Mouse (Mus musculus): ENCODE results near the gene Pex1. TPM values are rescaled to one million over a fixed set of nuclear protein-coding genes. Genes with fewer than 3 reads are reported as not detected.
A peak's percentile ranks its signal among the peaks of the same experiment; 100 is the strongest.
"Not testable (repeated sequence)": the region's sequence is repeated elsewhere in the genome, so short reads cannot be mapped to it uniquely, and the experiment has no call there.

Pex1 gene
- total RNA-seq, 2 experiments from 2014 or later: 29.7 to 36.3 TPM

GRCm38 (mm10) chr5:3635286-3635685 lies 39.4 kb downstream of the Pex1 start:
- no peak for DNase-seq
- intact Hi-C loops (cut with DNase I): no loop called here

DNA sequence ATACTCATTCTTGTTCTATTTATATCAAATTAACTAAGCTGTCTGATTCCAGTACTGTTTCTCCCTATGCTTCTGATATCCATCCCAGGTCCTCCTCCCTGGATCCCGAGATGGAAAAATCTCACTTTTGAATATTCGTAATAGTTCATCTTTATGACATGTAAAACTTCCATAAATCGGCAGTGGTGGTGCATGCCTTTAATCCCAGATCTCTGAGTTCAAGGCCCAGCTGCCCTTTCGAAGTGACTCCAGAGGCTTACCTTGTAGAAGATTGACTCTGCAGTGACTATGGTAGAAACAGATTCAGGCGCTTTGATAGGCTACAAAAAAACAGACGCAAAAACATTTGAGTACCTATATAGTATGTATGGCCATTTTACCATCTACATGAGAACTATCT lies 48.8 kb downstream of the Pex1 start:
- intact Hi-C loops (cut with DNase I): loop anchor here (10.0 kb wide), 1 partner anchor 160 kb away; the partner anchor contains the start of genes Ankib1 and Krit1
- DNase-seq: no peak

DNA sequence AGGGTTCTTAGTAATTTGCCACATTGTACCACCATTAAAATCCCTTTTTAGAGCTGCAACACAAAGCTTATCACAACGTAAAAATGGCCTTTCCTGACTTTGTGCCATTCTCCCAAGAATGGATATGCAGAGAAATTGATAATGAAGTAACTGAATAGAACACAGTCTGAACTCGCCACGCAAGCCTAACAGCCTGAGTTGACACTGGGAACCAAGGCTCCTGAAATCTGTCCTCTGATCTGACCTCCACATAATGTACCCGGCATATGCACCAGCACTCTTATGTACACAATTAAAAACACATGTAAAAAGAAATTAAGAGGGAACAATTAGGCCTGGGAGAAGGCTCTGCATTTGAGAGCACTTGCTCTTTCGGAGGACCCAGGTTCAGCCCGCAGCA lies 49.5 kb downstream of the Pex1 start:
- no peak for DNase-seq
- intact Hi-C loops (cut with DNase I): loop anchor here (10.0 kb wide), 1 partner anchor 159 kb away; the partner anchor contains the start of genes Ankib1 and Krit1

DNA sequence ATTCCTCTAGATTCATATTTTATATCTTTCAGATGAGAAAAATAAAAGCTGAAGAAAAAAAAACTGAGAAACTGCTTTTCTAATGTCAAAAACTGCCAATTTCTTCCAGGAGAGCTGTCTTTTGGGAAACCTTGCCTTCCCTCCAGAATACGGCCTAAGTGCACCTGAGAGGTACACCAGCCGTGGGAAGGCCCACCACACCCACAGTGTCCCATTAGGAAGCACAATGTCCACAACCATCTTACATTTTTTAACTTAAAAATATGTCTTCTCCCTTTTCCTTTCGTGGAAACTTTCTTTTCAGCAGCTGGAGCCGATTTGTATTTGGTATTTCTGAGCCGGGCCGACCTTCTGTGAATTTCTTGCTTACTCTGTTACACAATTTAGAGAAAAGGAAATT lies 50.7 kb downstream of the Pex1 start:
- no peak for DNase-seq
- intact Hi-C loops (cut with DNase I): loop anchor here (10.0 kb wide), 1 partner anchor 158 kb away; the partner anchor contains the start of genes Ankib1 and Krit1

- peak; percentile 32 for DNase-seq
- intact Hi-C loops (cut with DNase I): loop anchor here (10.0 kb wide), 1 partner anchor 158 kb away; the partner anchor contains the start of genes Ankib1 and Krit1
These were observed 51.3 kb downstream of the Pex1 start for GRCm38 (mm10) chr5:3646991-3647707.

- intact Hi-C loops (cut with DNase I): loop anchor here (10.0 kb wide), 1 partner anchor 157 kb away; the partner anchor contains the start of genes Ankib1 and Krit1
- peak; percentile 93 for DNase-seq
These were observed 51.8 kb downstream of the Pex1 start for GRCm38 (mm10) chr5:3647708-3648121.

DNA sequence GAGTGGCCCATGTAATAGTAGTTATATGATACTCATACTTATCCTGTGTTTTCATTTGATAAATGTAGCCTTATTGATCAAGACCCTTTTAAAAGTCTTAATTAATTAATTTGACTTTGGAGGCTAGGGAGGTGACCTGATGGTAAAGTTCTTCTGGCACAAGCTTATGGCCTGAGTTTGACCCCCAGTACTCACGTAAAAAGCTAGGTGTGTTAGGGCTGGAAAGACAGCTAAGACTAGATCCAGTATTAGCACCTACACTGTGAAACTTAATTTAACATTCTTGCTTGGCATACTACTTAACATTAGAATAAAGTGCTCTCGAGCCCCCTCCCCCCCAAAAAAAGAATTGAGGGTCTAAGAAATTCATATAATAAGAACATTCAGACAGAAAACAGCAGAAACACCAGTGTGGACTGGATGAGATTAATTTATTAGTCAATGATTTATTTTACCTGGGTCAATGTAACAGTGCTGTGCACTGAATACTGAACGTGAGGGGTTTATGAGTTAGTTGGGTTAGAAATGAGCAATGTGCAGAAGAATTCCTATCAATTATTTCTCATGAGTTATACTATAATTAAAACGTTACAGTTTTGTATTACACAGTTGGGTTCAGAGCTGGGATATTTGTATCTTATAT lies 52.5 kb downstream of the Pex1 start:
- DNase-seq: no peak
- intact Hi-C loops (cut with DNase I): loop anchor here (10.0 kb wide), 1 partner anchor 156 kb away; the partner anchor contains the start of genes Ankib1 and Krit1

GRCm38 (mm10) chr5:3648849-3649210 lies 53.0 kb downstream of the Pex1 start:
- intact Hi-C loops (cut with DNase I): loop anchor here (10.0 kb wide), 1 partner anchor 156 kb away; the partner anchor contains the start of genes Ankib1 and Krit1
- DNase-seq: no peak

DNA sequence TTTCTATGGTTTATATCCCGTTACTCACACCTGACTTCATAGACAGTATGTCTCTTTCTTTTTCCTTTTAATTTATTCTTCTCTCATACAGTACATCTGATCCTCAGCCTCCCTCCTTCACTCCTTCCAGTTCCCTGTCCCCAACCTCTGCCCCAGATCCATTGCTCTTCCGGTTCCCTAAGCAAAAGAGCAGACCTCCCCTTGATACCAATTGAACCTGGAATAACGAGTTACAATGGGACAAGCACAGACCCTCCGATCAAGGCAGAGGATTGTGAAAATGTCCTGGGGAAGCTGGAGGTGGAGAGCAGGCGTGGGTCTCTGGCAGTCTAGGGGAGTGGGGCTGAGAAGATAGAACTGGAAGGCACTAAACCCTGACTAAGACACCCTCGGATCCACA lies 55.0 kb downstream of the Pex1 start, which contains the start of gene Tmbim7:
Gene Tmbim7 (plus strand): TSS at position 301 of the 400 bp plus-strand sequence.
- intact Hi-C loops (cut with DNase I): no loop called here
- no peak for DNase-seq

DNA sequence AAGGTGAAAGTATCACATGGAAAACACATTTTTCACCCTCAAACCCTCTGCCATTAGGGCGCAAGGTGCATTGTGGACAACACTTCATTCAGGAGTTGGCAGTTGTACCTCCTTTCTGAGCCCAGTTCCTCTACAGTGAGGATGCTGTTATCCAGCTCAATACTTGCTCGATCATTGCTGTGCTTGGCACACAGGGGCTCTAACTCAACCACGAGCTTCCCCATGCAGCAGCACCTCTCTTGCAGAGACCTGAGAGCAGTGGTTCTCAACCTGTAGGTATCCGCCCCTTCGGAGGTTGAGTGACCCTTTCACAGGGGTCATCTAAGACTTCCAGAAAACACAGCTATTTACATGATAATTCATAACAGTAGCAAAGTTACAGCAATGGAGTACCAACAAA lies 55.8 kb downstream of the Pex1 start:
- intact Hi-C loops (cut with DNase I): no loop called here
- DNase-seq: no peak

GRCm38 (mm10) chr5:3652903-3653575 lies 57.2 kb downstream of the Pex1 start:
- DNase-seq; intact Hi-C loops (cut with DNase I): not testable (repeated sequence)

DNA sequence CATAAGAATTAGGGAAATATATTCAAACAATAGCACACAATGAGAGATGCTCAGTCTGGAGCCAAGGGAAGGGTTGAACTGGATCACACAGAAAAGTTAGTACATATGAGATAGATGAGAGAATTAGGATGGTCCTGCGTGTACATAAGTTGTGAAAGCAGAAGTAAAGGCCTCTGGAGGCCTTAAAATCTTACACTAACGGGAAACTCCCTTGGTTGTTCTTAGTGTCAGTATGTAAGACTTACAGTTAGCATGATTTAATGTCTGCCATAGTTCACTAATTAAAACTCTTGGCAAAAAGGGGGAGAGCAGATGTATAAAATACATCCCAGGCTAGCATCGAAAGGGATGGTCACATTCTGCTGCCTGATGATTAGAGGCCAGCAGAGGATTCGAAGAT lies 57.9 kb downstream of the Pex1 start:
- intact Hi-C loops (cut with DNase I): no loop called here
- DNase-seq: no peak

- intact Hi-C loops (cut with DNase I): no loop called here
- DNase-seq: no peak
These were observed 61.2 kb downstream of the Pex1 start, which contains the start of gene Gatad1 for GRCm38 (mm10) chr5:3657085-3657484. Gene Gatad1 (minus strand): TSS chr5:3657185.

- no peak for DNase-seq
- intact Hi-C loops (cut with DNase I): no loop called here
These were observed 69.4 kb downstream of the Pex1 start for GRCm38 (mm10) chr5:3665225-3665624.

DNA sequence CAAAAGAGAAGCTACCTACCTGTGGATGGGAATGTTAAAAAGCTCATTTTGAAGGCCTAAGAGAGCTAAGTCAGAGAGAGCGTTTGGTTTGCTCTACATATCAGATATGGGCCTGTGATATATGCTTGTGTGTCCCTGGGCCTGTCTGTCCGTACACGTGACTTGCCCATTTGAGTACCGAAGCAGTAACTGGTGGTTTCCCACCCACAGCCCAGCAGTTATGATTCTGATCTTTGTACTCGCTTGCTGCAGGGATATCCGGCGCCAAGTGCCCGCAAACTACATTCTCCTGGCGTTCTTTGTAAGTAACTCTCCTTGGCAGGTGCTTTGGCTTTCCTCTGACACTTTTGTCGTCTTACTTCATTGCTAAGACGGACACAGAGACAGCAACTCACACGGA lies 70.7 kb downstream of the Pex1 start:
- intact Hi-C loops (cut with DNase I): no loop called here
- DNase-seq: no peak

DNA sequence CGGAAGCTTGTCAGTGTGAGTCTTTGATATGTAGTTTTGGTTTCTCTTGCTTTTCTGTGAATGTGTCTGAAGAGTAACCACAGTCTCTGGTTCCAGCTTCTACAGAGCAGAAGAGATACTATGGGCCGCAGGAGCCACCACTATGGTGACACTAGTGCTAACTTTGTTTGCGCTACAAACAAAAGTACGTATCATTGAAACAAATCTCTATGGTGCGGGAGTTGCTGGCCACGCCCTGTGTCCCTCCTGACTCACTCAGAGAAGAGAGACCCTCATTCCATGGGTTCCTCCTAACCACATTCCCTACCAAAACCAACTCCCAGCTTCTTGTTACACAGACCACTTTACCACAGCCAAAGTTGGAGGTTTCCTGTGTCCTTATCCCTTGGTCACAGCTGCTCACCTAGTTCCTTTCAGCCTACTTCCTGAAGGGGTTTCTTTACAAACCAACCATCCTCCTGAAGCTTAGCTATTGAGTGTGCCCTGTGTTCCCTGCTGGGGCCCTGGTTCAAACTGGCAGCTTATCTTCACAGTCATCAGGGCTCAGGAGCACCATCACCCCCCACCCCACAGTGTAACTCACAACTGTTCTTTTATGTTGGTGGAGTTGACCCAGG lies 74.2 kb downstream of the Pex1 start:
- intact Hi-C loops (cut with DNase I): no loop called here
- no peak for DNase-seq

Small RNA genes lying within 50 kb of the gene (microRNA-seq; reads per million reads assigned to microRNA genes)
- gene Gm26238: not detected

Other genes with a start within 250 kb of the Pex1 start
- gene Fam133b, start 52.2 kb upstream of the Pex1 start, total RNA-seq (2021): 10 to 100 TPM; 42.1 to 50.1 TPM
- gene 1700109H08Rik, start 24.5 kb upstream of the Pex1 start, total RNA-seq (2021): 1 to 10 TPM; 4.5 to 6.9 TPM
- 10 to 100 TPM; 12.4 to 13.1 TPM for gene Rbm48, start 519 bp downstream of the Pex1 start, total RNA-seq (2021)
- gene Tmbim7, start 55.1 kb downstream of the Pex1 start, total RNA-seq (2021): not detected
- 100 to 1,000 TPM; 100 to 103 TPM for gene Gatad1, start 61.1 kb downstream of the Pex1 start, total RNA-seq (2021)
- gene Ankib1, start 206.9 kb downstream of the Pex1 start, total RNA-seq (2021): 10 to 100 TPM; 83.1 to 87.4 TPM
- 10 to 100 TPM; 49.4 to 51.5 TPM for gene Krit1, start 207.1 kb downstream of the Pex1 start, total RNA-seq (2021)
- not detected for gene Lrrd1, start 249.1 kb downstream of the Pex1 start, total RNA-seq (2021)